Mouse (Mus musculus): ENCODE data around the gene Zfp518b. TPM values are rescaled to one million over a fixed set of nuclear protein-coding genes. Genes with fewer than 3 reads are reported as not detected.

The Zfp518b gene
- total RNA-seq, 2 experiments from 2014 or later, result 2.3 to 3.2 TPM

GRCm38 (mm10) chr5:38618908-38619307, 65.7 kb downstream of the Zfp518b start:
- DNase-seq, result no peak
- TF ChIP-seq CTCF (IDR thresholded peaks at IDR 0.05), result no peak
- H3K27ac ChIP-seq, result no peak overlapping the region
- no peak overlapping the region for H3K4me3 ChIP-seq
- intact Hi-C loops (cut with DNase I), result no loop called here

Other genes starting within 250 kb of the Zfp518b start
- under 1 TPM; 0.20 to 0.25 TPM for gene Slc2a9, start 181.7 kb downstream of the Zfp518b start, total RNA-seq (2021)
- gene Wdr1, start 121.6 kb downstream of the Zfp518b start, total RNA-seq (2021), result 10 to 100 TPM; 42.7 to 64.8 TPM
- gene Clnk, start 192.0 kb upstream of the Zfp518b start, total RNA-seq (2021), result not detected

All from gastrocnemius, adult 2 months (tissue).